Mouse (Mus musculus) bone marrow macrophage, adult 2 months (primary cell): ENCODE results near the gene Intu.

Source experiments
- CTCF ChIP-seq: IDR thresholded peaks from 2 replicates; pipeline ENCODE4 v1.5.1; 2012; ENCODE audit warnings: low read depth, mild to moderate bottlenecking, low read length, moderate library complexity
- POLR2A ChIP-seq: IDR thresholded peaks from 2 replicates; pipeline ENCODE4 v1.6.1; 2012; ENCODE audit warnings: mild to moderate bottlenecking, low read depth, low read length, borderline replicate concordance

GRCm38 (mm10) chr3:40518240-40518639, 12.8 kb upstream of the Intu start:
- no peak for TF ChIP-seq POLR2A
- no peak for TF ChIP-seq CTCF
